ENCODE assay signal across 21 mouse cellular contexts in genomic region chr13:117722090-117722489, GRCm38 (mm10).
DNase-seq lines count a peak whose midpoint lies in the region; ATAC-seq and TF ChIP-seq lines count a peak whose summit lies in the region.
"Had no signal": no experiment of that assay in that cellular context is flagged by ENCODE, and none has a peak within 500 bp of the region (broad histone marks: within the 10 kb centered on the region; RNA-seq: fewer than 3 reads in every experiment).

No protein-coding gene starts in this region.

- no peak for TF ChIP-seq CTCF in forebrain, postnatal 0 days (IDR thresholded peaks at IDR 0.05; ENCODE audit: low read depth)

- DNase-seq in forebrain, embryonic 11.5 days (ENCODE audit: low spot score): no peak
- peak; percentile 9 for DNase-seq in retina, postnatal 1 day
- no peak for DNase-seq in retina, embryonic 14.5 days (ENCODE audit: low spot score)
- DNase-seq in forebrain, postnatal 0 days: peak; percentile 53
- DNase-seq in thymus, postnatal 10 days (ENCODE audit: low spot score in 2 of 2): no peak
- no peak for DNase-seq in right cerebral cortex, postnatal 25 days
- DNase-seq: adrenal gland, adult 2 months; kidney, adult 8-10 months; kidney, postnatal 25 days; liver, postnatal 0 days; lung, postnatal 10 days; right cerebral cortex, postnatal 4 days; thymus, postnatal 14 days had no signal

- ATAC-seq in forebrain, embryonic 13.5 days: peak; percentile 51; the same call in 1 of the 2 replicates
- no peak for ATAC-seq in forebrain, embryonic 11.5 days (replicated peaks; ENCODE audit: low FRiP score)
- ATAC-seq in forebrain, postnatal 0 days: peak; percentile 67
- ATAC-seq: inflammation-experienced regulatory T-cells, adult 6 months; liver, postnatal 0 days; midbrain, embryonic 13.5 days had no signal

- no peak overlapping the region for H3K27ac ChIP-seq in forebrain, embryonic 13.5 days
- no peak overlapping the region for H3K27ac ChIP-seq in forebrain, embryonic 11.5 days (ENCODE audit: low read depth, low read length)
- peak overlapping the region; percentile 54; the same call in 1 of the 2 replicates for H3K27ac ChIP-seq in forebrain, postnatal 0 days (ENCODE audit: low read depth, low read length)
- H3K27ac ChIP-seq: embryonic facial prominence, embryonic 13.5 days; heart, embryonic 10.5 days; left cerebral cortex, adult 2 months; limb, embryonic 10.5 days; midbrain, embryonic 13.5 days; stomach, postnatal 0 days had no signal

- H3K9ac ChIP-seq in forebrain, embryonic 13.5 days: no peak overlapping the region
- no peak overlapping the region for H3K9ac ChIP-seq in forebrain, embryonic 11.5 days (ENCODE audit: low read length)
- no peak overlapping the region for H3K9ac ChIP-seq in forebrain, postnatal 0 days
- H3K9ac ChIP-seq: embryonic facial prominence, embryonic 13.5 days; liver, postnatal 0 days; midbrain, embryonic 13.5 days had no signal

- no peaks in the 10 kb centered on the region for H3K4me1 ChIP-seq in forebrain, embryonic 13.5 days
- H3K4me1 ChIP-seq in forebrain, embryonic 11.5 days (replicated peaks; ENCODE audit: control insufficient read depth, insufficient read depth, low read length): no peaks in the 10 kb centered on the region
- H3K4me1 ChIP-seq in forebrain, postnatal 0 days (ENCODE audit: insufficient read depth): no peaks in the 10 kb centered on the region; the same call in 1 of the 2 replicates
- H3K4me1 ChIP-seq: embryonic facial prominence, embryonic 13.5 days; heart, embryonic 10.5 days; midbrain, embryonic 13.5 days had no signal

- H3K36me3 ChIP-seq in forebrain, embryonic 13.5 days (ENCODE audit: poor library complexity, severe bottlenecking): no peaks in the 10 kb centered on the region
- H3K36me3 ChIP-seq in forebrain, embryonic 11.5 days (ENCODE audit: control insufficient read depth, insufficient read depth, low read length): no peaks in the 10 kb centered on the region
- H3K36me3 ChIP-seq in forebrain, postnatal 0 days (ENCODE audit: insufficient read depth): no peaks in the 10 kb centered on the region
- H3K36me3 ChIP-seq: embryonic facial prominence, embryonic 13.5 days; heart, embryonic 10.5 days; limb, embryonic 10.5 days; midbrain, embryonic 13.5 days had no signal

- H3K4me2 ChIP-seq in forebrain, embryonic 13.5 days: no peak overlapping the region
- no peak overlapping the region for H3K4me2 ChIP-seq in forebrain, embryonic 11.5 days (ENCODE audit: low read depth, low read length, severe bottlenecking)
- no peak overlapping the region for H3K4me2 ChIP-seq in forebrain, postnatal 0 days (ENCODE audit: low read depth)
- H3K4me2 ChIP-seq: embryonic facial prominence, embryonic 13.5 days; midbrain, embryonic 13.5 days had no signal

- no peaks in the 10 kb centered on the region for H3K9me3 ChIP-seq in forebrain, embryonic 13.5 days (replicated peaks)
- H3K9me3 ChIP-seq in forebrain, embryonic 11.5 days (ENCODE audit: control insufficient read depth, low read length): no peaks in the 10 kb centered on the region
- no peaks in the 10 kb centered on the region for H3K9me3 ChIP-seq in forebrain, postnatal 0 days (ENCODE audit: low read length)
- H3K9me3 ChIP-seq: embryonic facial prominence, embryonic 13.5 days; heart, embryonic 10.5 days; limb, embryonic 10.5 days; midbrain, embryonic 13.5 days had no signal

- H3K27me3 ChIP-seq in forebrain, embryonic 13.5 days: no peaks in the 10 kb centered on the region
- H3K27me3 ChIP-seq in forebrain, embryonic 11.5 days (ENCODE audit: control insufficient read depth, insufficient read depth, low read length): no peaks in the 10 kb centered on the region
- H3K27me3 ChIP-seq in forebrain, postnatal 0 days (ENCODE audit: insufficient read depth, low read length): no peaks in the 10 kb centered on the region
- H3K27me3 ChIP-seq: embryonic facial prominence, embryonic 13.5 days; midbrain, embryonic 13.5 days had no signal

- 54% methylated on average over 4 of the region's 4 CpGs for WGBS in forebrain, embryonic 13.5 days
- WGBS in forebrain, embryonic 11.5 days: 70% methylated on average over 4 of the region's 4 CpGs
- WGBS in forebrain, postnatal 0 days: 41% methylated on average over 4 of the region's 4 CpGs

- H3K4me3 ChIP-seq in forebrain, embryonic 13.5 days: no peak overlapping the region
- no peak overlapping the region for H3K4me3 ChIP-seq in forebrain, embryonic 11.5 days (ENCODE audit: low read depth, low read length)
- H3K4me3 ChIP-seq in forebrain, postnatal 0 days (ENCODE audit: low read depth, low read length): no peak overlapping the region
- H3K4me3 ChIP-seq: embryonic facial prominence, embryonic 13.5 days; heart, embryonic 10.5 days; left cerebral cortex, adult 2 months; limb, embryonic 10.5 days; midbrain, embryonic 13.5 days had no signal

Comparison
In these comparisons a context has a peak if more than half of its experiments do, and no peak if none do; other contexts are left out.
1. DNase-seq: peak in retina, postnatal 1 day (single experiment) and forebrain, postnatal 0 days (single experiment); none in forebrain, embryonic 11.5 days (single experiment), retina, embryonic 14.5 days (single experiment), thymus, postnatal 10 days (0 of 2) and right cerebral cortex, postnatal 25 days (single experiment).